Mouse (Mus musculus) intestine, embryonic 14.5 days (tissue): ENCODE results near the gene Rfx1. TPM values are rescaled to one million over a fixed set of nuclear protein-coding genes. Genes with fewer than 3 reads are reported as not detected.

ENCODE experiments used
- ATAC-seq: fragments of 200-750 bp; cut with Nextera tagmentation; replicated peaks from 2 replicates; pipeline ENCODE4 v1.8.0; 2017; ENCODE audit warnings: low read depth, moderate number of reproducible peaks, moderate TSS enrichment, moderate library complexity; ENCODE audit not compliant: low FRiP score, low TSS enrichment
- DNase-seq: peaks from one replicate; pipeline ENCODE4 v3.0.0-alpha.2; 2018; ENCODE audit warnings: low spot score
- H3K27ac ChIP-seq: fragments of 300-500 bp; sonication (generic); 2 replicates; pipeline ENCODE4 v1.5.1; 2014; ENCODE audit warnings: low read depth, mild to moderate bottlenecking, control low read depth
- H3K27me3 ChIP-seq: fragments of 300-500 bp; sonication (generic); replicated peaks from 2 replicates; pipeline ENCODE4 v1.6.1; 2014; ENCODE audit warnings: low read length, control low read depth; ENCODE audit not compliant: control insufficient read depth, insufficient read depth
- H3K36me3 ChIP-seq: fragments of 300-500 bp; sonication (generic); 2 replicates; pipeline ENCODE4 v1.6.1; 2014; ENCODE audit warnings: low read length, control low read depth; ENCODE audit not compliant: control insufficient read depth, insufficient read depth
- H3K4me1 ChIP-seq: fragments of 300-500 bp; sonication (generic); replicated peaks from 2 replicates; pipeline ENCODE4 v1.6.1; 2014; ENCODE audit warnings: low read length, control low read depth, mixed read lengths; ENCODE audit not compliant: control insufficient read depth, insufficient read depth
- H3K4me2 ChIP-seq: fragments of 300-500 bp; sonication (generic); 2 replicates; pipeline ENCODE4 v1.6.1; 2014; ENCODE audit warnings: low read length
- H3K4me3 ChIP-seq: fragments of 300-500 bp; sonication (generic); 2 replicates; pipeline ENCODE4 v1.5.1; 2014; ENCODE audit warnings: low read depth, low read length, control low read depth, mixed read lengths
- H3K9ac ChIP-seq: fragments of 300-500 bp; sonication (generic); 2 replicates; pipeline ENCODE4 v1.6.1; 2014; ENCODE audit warnings: mild to moderate bottlenecking, low read length
- H3K9me3 ChIP-seq: fragments of 300-500 bp; sonication (generic); 2 replicates; pipeline ENCODE4 v1.6.1; 2016; ENCODE audit warnings: low read length, control low read depth; ENCODE audit not compliant: control insufficient read depth
- WGBS: fragments of 180-500 bp; shearing (Covaris S2); extraction: QIAGEN DNeasy Blood & Tissue Kit; methylation state at CpG from one replicate; pipeline ENCODE4 v1.1.7; 2014; 5-methylcytosine and 5-hydroxymethylcytosine counted together
- polyA plus RNA-seq: library from polyadenylated mRNA; unstranded; fragments of >200 nt; fragmentation: Nextera tagmentation; extraction: Ambion mirVana; gene quantifications from 2 replicates; pipeline ENCODE4 v1.2.1, GENCODE M21; 2014

Gene Rfx1
- polyA plus RNA-seq, 1 experiment from 2014 or later = 11.6 TPM

DNA sequence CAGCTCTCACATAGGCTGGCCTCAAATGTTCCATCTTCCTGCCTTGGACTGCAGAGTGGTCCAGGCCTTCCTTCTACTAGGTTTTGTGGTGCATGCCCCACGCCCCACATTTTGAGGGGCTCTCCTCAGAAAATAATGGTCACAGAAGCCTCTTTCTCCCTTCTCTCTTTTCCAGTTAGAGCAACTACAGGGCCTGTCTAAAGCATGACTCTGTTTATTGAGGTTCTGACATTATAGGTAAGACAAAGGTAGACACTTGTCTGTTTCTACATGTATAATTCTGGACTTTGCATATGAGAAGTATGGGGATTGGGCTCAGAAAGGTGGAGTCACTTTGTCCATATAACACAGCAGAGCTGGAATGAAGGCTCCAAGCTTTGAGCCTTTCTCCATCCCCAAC is 1.6 kb upstream of the Rfx1 start, which contains the start of gene Gm10643:
Gene Gm10643 (minus strand): TSS at position 101 of the 400 bp plus-strand sequence.
- no peaks in the 10 kb centered on the region for H3K36me3 ChIP-seq
- no peaks in the 10 kb centered on the region for H3K27me3 ChIP-seq
- ATAC-seq = no peak
- peak within 1 kb of the TSS; percentile 66 for H3K4me3 ChIP-seq
- H3K9ac ChIP-seq = peak within 1 kb of the TSS; percentile 70
- 96% methylated on average over 1 of the region's 1 CpGs for WGBS
- DNase-seq = no peak
- H3K4me1 ChIP-seq = peaks cover 23% of the 10 kb centered on the region
- H3K4me2 ChIP-seq = peak within 1 kb of the TSS; percentile 81
- no peaks in the 10 kb centered on the region for H3K9me3 ChIP-seq
- peak within 1 kb of the TSS; percentile 90 for H3K27ac ChIP-seq

GRCm38 (mm10) chr8:84065457-84066072 is 1.1 kb upstream of the Rfx1 start:
- Histone ChIP-seq H3K9me3 (no peaks in the 10 kb centered on the region), H3K27me3 (no peaks in the 10 kb centered on the region), H3K4me1 (peaks cover 23% of the 10 kb centered on the region), H3K4me2 (peak overlapping the region; percentile 81), H3K9ac (peak overlapping the region; percentile 70), H3K27ac (peak overlapping the region; percentile 90), H3K36me3 (no peaks in the 10 kb centered on the region), H3K4me3 (peak overlapping the region; percentile 66)
- DNase-seq (no peak), ATAC-seq (no peak)
- WGBS = 27% methylated on average over 5 of the region's 5 CpGs

GRCm38 (mm10) chr8:84067047-84067573 is 476 bp downstream of the Rfx1 start:
- peak overlapping the region; percentile 99 for H3K4me3 ChIP-seq
- no peaks in the 10 kb centered on the region for H3K9me3 ChIP-seq
- ATAC-seq = peak; percentile 76
- peak overlapping the region; percentile 96 for H3K9ac ChIP-seq
- peak; percentile 99 for DNase-seq
- peak overlapping the region; percentile 99 for H3K27ac ChIP-seq
- WGBS = under 1% methylated on average over 56 of the region's 58 CpGs
- H3K36me3 ChIP-seq = no peaks in the 10 kb centered on the region
- H3K4me2 ChIP-seq = peak overlapping the region; percentile 56
- peaks cover 23% of the 10 kb centered on the region for H3K4me1 ChIP-seq
- no peaks in the 10 kb centered on the region for H3K27me3 ChIP-seq

DNA sequence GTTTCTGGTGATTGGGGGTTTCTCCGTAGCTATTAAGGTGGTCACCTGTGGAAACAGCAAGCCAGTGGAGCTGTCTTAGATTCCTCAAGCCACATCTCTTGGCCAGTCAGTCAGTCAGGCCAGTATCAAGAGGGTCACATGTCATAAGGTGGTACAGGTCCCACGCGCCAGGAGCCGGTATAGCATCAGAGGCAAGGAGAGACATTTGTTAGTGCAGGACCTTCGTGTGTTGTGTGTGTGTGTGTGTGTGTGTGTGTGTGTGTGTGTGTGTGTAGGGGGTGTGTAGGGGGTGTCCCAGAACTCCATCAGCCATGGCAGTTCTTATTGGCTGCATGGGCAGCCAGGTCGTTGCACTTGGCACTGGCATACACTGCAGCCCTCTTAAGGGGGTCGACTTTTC is 1.3 kb downstream of the Rfx1 start:
- no peaks in the 10 kb centered on the region for H3K9me3 ChIP-seq
- no peaks in the 10 kb centered on the region for H3K36me3 ChIP-seq
- peak overlapping the region; percentile 99 for H3K4me3 ChIP-seq
- no peaks in the 10 kb centered on the region for H3K27me3 ChIP-seq
- peak overlapping the region; percentile 56 for H3K4me2 ChIP-seq
- DNase-seq (no peak), ATAC-seq (no peak)
- H3K4me1 ChIP-seq = peaks cover 23% of the 10 kb centered on the region
- H3K9ac ChIP-seq = no peak overlapping the region
- H3K27ac ChIP-seq = no peak overlapping the region
- 89% methylated on average over 7 of the region's 7 CpGs for WGBS

GRCm38 (mm10) chr8:84068316-84069035 is 1.8 kb downstream of the Rfx1 start:
- H3K27me3 ChIP-seq = no peaks in the 10 kb centered on the region
- H3K27ac ChIP-seq = no peak overlapping the region
- H3K4me1 ChIP-seq = peaks cover 28% of the 10 kb centered on the region
- WGBS = 51% methylated on average over 12 of the region's 12 CpGs
- H3K4me2 ChIP-seq = peak overlapping the region; percentile 56
- no peaks in the 10 kb centered on the region for H3K9me3 ChIP-seq
- H3K4me3 ChIP-seq = no peak overlapping the region
- no peaks in the 10 kb centered on the region for H3K36me3 ChIP-seq
- H3K9ac ChIP-seq = no peak overlapping the region
- ATAC-seq (no peak), DNase-seq (no peak)

- Histone ChIP-seq H3K9ac (no peak overlapping the region), H3K4me1 (peaks cover 28% of the 10 kb centered on the region), H3K9me3 (no peaks in the 10 kb centered on the region), H3K36me3 (0 out of 2 replicates have a peak, but pooled peaks cover under 1% of the 10 kb centered on the region), H3K27me3 (no peaks in the 10 kb centered on the region), H3K27ac (no peak overlapping the region), H3K4me3 (no peak overlapping the region), H3K4me2 (no peak overlapping the region)
- DNase-seq = no peak
- ATAC-seq = no peak
- WGBS = 30% methylated on average over 1 of the region's 1 CpGs
Observed at GRCm38 (mm10) chr8:84069169-84069568, 2.5 kb downstream of the Rfx1 start.

DNA sequence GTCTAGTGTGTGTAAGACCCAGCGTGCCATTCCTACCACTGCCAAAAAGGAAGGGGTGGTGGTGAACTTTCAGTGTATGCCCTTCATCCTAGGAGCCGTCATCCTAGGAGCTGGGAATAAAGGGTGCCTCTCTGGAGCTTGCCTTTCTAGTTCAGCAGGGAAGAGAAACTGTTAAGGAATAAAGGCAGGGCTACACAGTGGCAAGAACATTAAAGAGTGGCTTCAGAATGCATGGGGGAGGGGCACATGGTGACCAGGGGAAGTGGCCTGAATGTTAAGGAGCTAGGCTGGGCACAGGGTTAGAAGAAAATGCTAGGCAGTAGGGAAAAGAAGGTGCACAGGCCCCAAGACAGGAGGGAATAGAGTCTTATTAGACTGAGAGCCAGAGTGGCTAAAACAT is 3.1 kb downstream of the Rfx1 start:
- ATAC-seq (no peak), DNase-seq (no peak)
- H3K4me1 ChIP-seq = peaks cover 28% of the 10 kb centered on the region
- H3K27me3 ChIP-seq = no peaks in the 10 kb centered on the region
- no peak overlapping the region for H3K27ac ChIP-seq
- no peak overlapping the region for H3K4me3 ChIP-seq
- no peak overlapping the region for H3K4me2 ChIP-seq
- 0 out of 2 replicates have a peak, but pooled peaks cover 2% of the 10 kb centered on the region for H3K36me3 ChIP-seq
- H3K9ac ChIP-seq = no peak overlapping the region
- H3K9me3 ChIP-seq = no peaks in the 10 kb centered on the region
- WGBS = 78% methylated on average over 2 of the region's 2 CpGs

- no peak overlapping the region for H3K4me3 ChIP-seq
- WGBS = 76% methylated on average over 5 of the region's 5 CpGs
- H3K9ac ChIP-seq = no peak overlapping the region
- H3K4me1 ChIP-seq = peaks cover 28% of the 10 kb centered on the region
- ATAC-seq = no peak
- no peak overlapping the region for H3K4me2 ChIP-seq
- H3K9me3 ChIP-seq = no peaks in the 10 kb centered on the region
- H3K27me3 ChIP-seq = no peaks in the 10 kb centered on the region
- DNase-seq = no peak
- no peak overlapping the region for H3K27ac ChIP-seq
- 0 out of 2 replicates have a peak, but pooled peaks cover 4% of the 10 kb centered on the region for H3K36me3 ChIP-seq
Observed at GRCm38 (mm10) chr8:84070241-84070640, 3.6 kb downstream of the Rfx1 start.
